Mouse (Mus musculus) layer of hippocampus, adult 2 months (tissue): ENCODE data around the gene Gm30083. TPM values are rescaled to one million over a fixed set of nuclear protein-coding genes. Genes with fewer than 3 reads are reported as not detected.

ENCODE experiments used
- DNase-seq, 2 experiments: peaks; one replicate each; pipeline ENCODE4 v3.0.0; 2022; ENCODE audit warnings: low spot score in 2 of 2
- H3K27ac ChIP-seq: fragments of 200-600 bp; 2 replicates; pipeline ENCODE4 v1.8.1; 2022
- H3K4me3 ChIP-seq: fragments of 200-600 bp; 2 replicates; pipeline ENCODE4 v1.8.1; 2022; ENCODE audit warnings: mild to moderate bottlenecking
- CTCF ChIP-seq: fragments of 200-600 bp; conservative IDR thresholded peaks from 2 replicates; pipeline ENCODE4 v1.8.1; 2022; ENCODE audit warnings: antibody characterized with exemption, mild to moderate bottlenecking, moderate library complexity
- long read RNA-seq, 2 experiments: library from polyadenylated mRNA; stranded (forward); transcript quantifications; one replicate each; pipeline ENCODE4 v2.0.0; 2021; ENCODE audit warnings: borderline mapping rate in 2 of 2
- total RNA-seq, 2 experiments: library from RNA; stranded (reverse); gene quantifications; 2 replicates each; pipeline ENCODE4 v1.2.3; 2021

Gm30083 gene
- not detected for total RNA-seq
- long read RNA-seq, experiment 1, result 0 reads
- long read RNA-seq, experiment 2, result 0 reads

- Histone ChIP-seq H3K4me3 (no peak within 1 kb of the TSS), H3K27ac (no peak within 1 kb of the TSS)
- TF ChIP-seq CTCF, result no peak
- DNase-seq, result no peak
Observed at GRCm38 (mm10) chr14:34015063-34015462, at the start of gene Gm30083. Gm30083 (minus strand) TSS chr14:34015182.

- DNase-seq, result no peak
- H3K4me3 ChIP-seq, result no peak within 1 kb of the TSS
- no peak within 1 kb of the TSS for H3K27ac ChIP-seq
- no peak for TF ChIP-seq CTCF
Observed at GRCm38 (mm10) chr14:34052516-34052915, 37.5 kb upstream of the Gm30083 start, which contains the start of gene Antxrl. Antxrl (plus strand) TSS chr14:34052707.

- no peak for TF ChIP-seq CTCF
- H3K27ac ChIP-seq, result no peak overlapping the region
- DNase-seq, result peak in 1 of 2 experiments; percentile 14
- H3K4me3 ChIP-seq, result no peak overlapping the region
Observed at GRCm38 (mm10) chr14:34050101-34050779, 35.3 kb upstream of the Gm30083 start.

GRCm38 (mm10) chr14:34043341-34043740 lies 28.4 kb upstream of the Gm30083 start:
- TF ChIP-seq CTCF, result no peak
- no peak for DNase-seq
- H3K27ac ChIP-seq, result no peak overlapping the region
- H3K4me3 ChIP-seq, result no peak overlapping the region

GRCm38 (mm10) chr14:34041241-34041640 lies 26.3 kb upstream of the Gm30083 start:
- H3K4me3 ChIP-seq, result no peak overlapping the region
- H3K27ac ChIP-seq, result no peak overlapping the region
- TF ChIP-seq CTCF, result no peak
- no peak for DNase-seq

GRCm38 (mm10) chr14:34033841-34034610 lies 19.0 kb upstream of the Gm30083 start:
- H3K4me3 ChIP-seq, result no peak overlapping the region
- H3K27ac ChIP-seq, result no peak overlapping the region
- TF ChIP-seq CTCF, result no peak
- no peak for DNase-seq

GRCm38 (mm10) chr14:34026710-34027109 lies 11.7 kb upstream of the Gm30083 start:
- no peak overlapping the region for H3K4me3 ChIP-seq
- no peak for TF ChIP-seq CTCF
- no peak for DNase-seq

GRCm38 (mm10) chr14:34016938-34017337 lies 2.0 kb upstream of the Gm30083 start:
- peak; percentile 51 for TF ChIP-seq CTCF
- Histone ChIP-seq H3K4me3 (no peak overlapping the region), H3K27ac (no peak overlapping the region)
- no peak for DNase-seq

More at GRCm38 (mm10) chr14:34026710-34027109, 11.7 kb upstream of the Gm30083 start:
- H3K27ac ChIP-seq, result no peak overlapping the region

GRCm38 (mm10) chr14:34016381-34016780 lies 1.4 kb upstream of the Gm30083 start, which contains the start of gene Gm5460:
Gm5460 (plus strand) TSS chr14:34016758.
- H3K27ac ChIP-seq, result no peak within 1 kb of the TSS
- DNase-seq, result no peak
- H3K4me3 ChIP-seq, result no peak within 1 kb of the TSS
- no peak for TF ChIP-seq CTCF

- TF ChIP-seq CTCF, result no peak
- no peak for DNase-seq
- Histone ChIP-seq H3K4me3 (no peak overlapping the region), H3K27ac (no peak overlapping the region)
Observed at GRCm38 (mm10) chr14:34002358-34002757, 12.6 kb downstream of the Gm30083 start.

GRCm38 (mm10) chr14:34001445-34001844 lies 13.5 kb downstream of the Gm30083 start:
- Histone ChIP-seq H3K27ac (no peak overlapping the region), H3K4me3 (no peak overlapping the region)
- TF ChIP-seq CTCF, result no peak
- DNase-seq, result no peak

- no peak for DNase-seq
- TF ChIP-seq CTCF, result no peak
- H3K4me3 ChIP-seq, result no peak overlapping the region
- H3K27ac ChIP-seq, result no peak overlapping the region
Observed at GRCm38 (mm10) chr14:34000076-34000475, 14.9 kb downstream of the Gm30083 start.

GRCm38 (mm10) chr14:33997427-33997826 lies 17.6 kb downstream of the Gm30083 start:
- no peak for TF ChIP-seq CTCF
- no peak for DNase-seq
- Histone ChIP-seq H3K27ac (no peak overlapping the region), H3K4me3 (no peak overlapping the region)
